Comparison of ENCODE assay signal across 10 mouse cellular contexts in genomic region chr17:66374633-66375272, GRCm38 (mm10).
DNase-seq lines count a peak whose midpoint lies in the region; ATAC-seq and TF ChIP-seq lines count a peak whose summit lies in the region.
"Had no signal": no experiment of that assay in that cellular context is flagged by ENCODE, and none has a peak within 500 bp of the region (broad histone marks: within the 10 kb centered on the region; RNA-seq: fewer than 3 reads in every experiment).

No protein-coding gene starts in this region.

- H3K9me3 ChIP-seq in heart, embryonic 15.5 days (replicated peaks), result no peaks in the 10 kb centered on the region
- H3K9me3 ChIP-seq in limb, embryonic 14.5 days (ENCODE audit: control insufficient read depth, low read length), result no peaks in the 10 kb centered on the region
- H3K9me3 ChIP-seq: hindbrain, embryonic 15.5 days had no signal

- 0 out of 2 replicates have a peak, but pooled peaks have one; percentile 14 for ATAC-seq in heart, embryonic 15.5 days (replicated peaks; ENCODE audit: insufficient number of reproducible peaks, insufficient read depth, low FRiP score, low read depth)
- ATAC-seq in limb, embryonic 14.5 days (ENCODE audit: low FRiP score, low read depth), result peak; percentile 62
- ATAC-seq in monocyte, adult 5-6 weeks (replicated peaks; ENCODE audit: insufficient number of reproducible peaks, low FRiP score, low TSS enrichment, poor library complexity, severe bottlenecking), result no peak

- no peak for TF ChIP-seq CTCF in cerebellum, adult 2 months (IDR thresholded peaks at IDR 0.05; ENCODE audit: borderline replicate concordance, insufficient read depth, low read depth, low read length)

- peaks cover 10% of the 10 kb centered on the region for H3K4me1 ChIP-seq in heart, embryonic 15.5 days (replicated peaks)
- H3K4me1 ChIP-seq in cerebellum, adult 2 months (ENCODE audit: control insufficient read depth, insufficient read depth, low read length), result peaks cover 55% of the 10 kb centered on the region
- H3K4me1 ChIP-seq in limb, embryonic 14.5 days (ENCODE audit: control insufficient read depth, insufficient read depth, low read length), result peaks cover 19% of the 10 kb centered on the region
- H3K4me1 ChIP-seq: hindbrain, embryonic 15.5 days had no signal

- no peaks in the 10 kb centered on the region for H3K36me3 ChIP-seq in heart, embryonic 15.5 days
- peaks cover 17% of the 10 kb centered on the region for H3K36me3 ChIP-seq in limb, embryonic 14.5 days (ENCODE audit: control insufficient read depth, insufficient read depth, low read length)

- intact Hi-C loops in heart, postnatal 14 days (cut with DNase I), result no loop called here

- H3K4me2 ChIP-seq in heart, embryonic 15.5 days, result peak overlapping the region; percentile 36; the same call in 1 of the 2 replicates
- H3K4me2 ChIP-seq in limb, embryonic 14.5 days (replicated peaks; ENCODE audit: low read depth, low read length, severe bottlenecking), result no peak overlapping the region
- H3K4me2 ChIP-seq: hindbrain, embryonic 15.5 days; midbrain, embryonic 11.5 days had no signal

- H3K9ac ChIP-seq in heart, embryonic 15.5 days, result no peak overlapping the region
- H3K9ac ChIP-seq in limb, embryonic 14.5 days (ENCODE audit: low read depth, low read length, severe bottlenecking), result no peak overlapping the region
- H3K9ac ChIP-seq: hindbrain, embryonic 15.5 days had no signal

- no peak for DNase-seq in heart, postnatal 14 days
- peak; percentile 40 for DNase-seq in Muller cell, postnatal 12 days (ENCODE audit: inconsistent ontology term)
- DNase-seq in cerebellum, adult 2 months, result peak; percentile 78 to 83
- DNase-seq in limb, embryonic 14.5 days (ENCODE audit: low spot score), result no peak
- no peak for DNase-seq in urinary bladder, adult 18-20 months (ENCODE audit: low spot score in 2 of 2)
- DNase-seq in c-Kit-positive CD71-positive TER-119-positive erythroid progenitor cells, embryonic 14.5 days (ENCODE audit: low spot score), result no peak

- no peak overlapping the region for H3K4me3 ChIP-seq in heart, embryonic 15.5 days
- no peak overlapping the region for H3K4me3 ChIP-seq in cerebellum, adult 2 months (replicated peaks; ENCODE audit: insufficient read depth, low read depth, low read length)
- H3K4me3 ChIP-seq in limb, embryonic 14.5 days (replicated peaks; ENCODE audit: low read length), result no peak overlapping the region
- H3K4me3 ChIP-seq: hindbrain, embryonic 15.5 days had no signal

- TF ChIP-seq POLR2A in cerebellum, adult 2 months (IDR thresholded peaks at IDR 0.05; ENCODE audit: borderline replicate concordance, insufficient read depth, low read length), result no peak
- no peak for TF ChIP-seq POLR2A in limb, embryonic 14.5 days (IDR thresholded peaks at IDR 0.05; ENCODE audit: borderline replicate concordance, extremely low read depth, insufficient read depth, insufficient read length)

- no peaks in the 10 kb centered on the region for H3K27me3 ChIP-seq in heart, embryonic 15.5 days
- H3K27me3 ChIP-seq in cerebellum, adult 2 months (ENCODE audit: control insufficient read depth, insufficient read depth, low read length), result no peaks in the 10 kb centered on the region
- H3K27me3 ChIP-seq in limb, embryonic 14.5 days (ENCODE audit: control insufficient read depth, insufficient read depth, low read length), result no peaks in the 10 kb centered on the region
- H3K27me3 ChIP-seq: hindbrain, embryonic 15.5 days had no signal

- no peak overlapping the region for H3K27ac ChIP-seq in heart, embryonic 15.5 days
- H3K27ac ChIP-seq in cerebellum, adult 2 months (ENCODE audit: insufficient read depth, low read length), result peak overlapping the region; percentile 58
- H3K27ac ChIP-seq in limb, embryonic 14.5 days (replicated peaks; ENCODE audit: low read depth, low read length), result no peak overlapping the region
- H3K27ac ChIP-seq: hindbrain, embryonic 15.5 days had no signal

- WGBS in heart, embryonic 15.5 days, result 37% methylated on average over 14 of the region's 14 CpGs
- 8% methylated on average over 14 of the region's 14 CpGs for WGBS in cerebellum, adult 2 months
- WGBS in limb, embryonic 14.5 days, result 53% methylated on average over 14 of the region's 14 CpGs

Comparison
In these comparisons a context has a peak if more than half of its experiments do, and no peak if none do; other contexts are left out.
1. DNase-seq: peak in Muller cell, postnatal 12 days (single experiment) and cerebellum, adult 2 months (2 of 2); none in heart, postnatal 14 days (0 of 2), limb, embryonic 14.5 days (single experiment), urinary bladder, adult 18-20 months (0 of 2) and c-Kit-positive CD71-positive TER-119-positive erythroid progenitor cells, embryonic 14.5 days (single experiment).